Mouse (Mus musculus) 3T3-L1 (cell line): ENCODE measurements at regions not wholly inside any gene's neighbourhood (a gene's known extent, or its start where the extent isn't known, plus 50 kb on each side); places are given as distances from the start of the nearest gene placed in this dataset.

Experiments
- DNase-seq: peaks from one replicate; pipeline ENCODE4 v3.0.0-alpha.2; 2015; ENCODE audit warnings: low read depth, low spot score

GRCm38 (mm10) chr9:42196552-42196951 is 67.5 kb downstream of the Sc5d start:
- DNase-seq, result no peak

DNA sequence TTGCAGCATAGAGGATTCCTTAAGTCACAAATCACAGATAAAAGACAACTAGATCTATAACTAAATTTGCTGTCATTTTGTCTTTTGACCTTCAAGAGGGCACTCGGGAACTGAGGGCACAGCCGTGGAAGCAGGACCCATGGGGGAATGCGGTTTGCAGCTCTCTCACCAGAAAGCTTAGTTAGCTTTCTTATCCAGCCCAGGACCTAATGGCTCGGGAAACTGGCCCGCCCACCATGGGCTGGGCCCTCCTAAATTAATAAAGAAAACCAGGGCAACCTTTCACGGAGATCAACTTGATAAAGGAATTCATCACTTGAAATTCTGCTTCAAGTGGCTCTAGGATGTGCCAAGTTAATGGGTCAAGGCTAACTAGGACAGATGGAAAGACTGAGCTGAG is 67.9 kb downstream of the Sc5d start:
- no peak for DNase-seq

GRCm38 (mm10) chr9:42195651-42196050 is 68.4 kb downstream of the Sc5d start:
- DNase-seq, result no peak

- no peak for DNase-seq
These were observed 69.1 kb downstream of the Sc5d start for GRCm38 (mm10) chr9:42194939-42195338.

DNA sequence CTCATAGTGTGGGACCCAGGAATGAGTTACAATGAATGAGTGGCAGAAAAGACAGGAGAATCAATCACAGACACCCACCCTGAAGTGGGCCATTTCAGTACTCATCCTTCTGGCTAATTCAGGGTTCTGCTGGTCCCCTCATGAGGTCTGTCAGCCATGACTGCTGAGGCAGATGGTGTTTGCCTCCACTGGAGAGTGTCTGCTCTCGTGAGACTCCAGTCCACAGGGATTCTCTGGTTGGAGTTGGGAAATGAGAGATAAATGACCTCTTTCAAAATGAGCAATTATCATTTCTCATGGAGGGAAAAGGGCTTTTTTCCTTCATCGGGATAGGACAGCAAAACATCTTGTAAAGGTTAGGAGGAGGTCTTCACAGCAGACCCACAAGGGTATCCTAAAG is 69.9 kb downstream of the Sc5d start:
- DNase-seq, result no peak

GRCm38 (mm10) chr9:42192967-42193733 is 69.1 kb upstream of the Sorl1 start:
- DNase-seq, result no peak

DNA sequence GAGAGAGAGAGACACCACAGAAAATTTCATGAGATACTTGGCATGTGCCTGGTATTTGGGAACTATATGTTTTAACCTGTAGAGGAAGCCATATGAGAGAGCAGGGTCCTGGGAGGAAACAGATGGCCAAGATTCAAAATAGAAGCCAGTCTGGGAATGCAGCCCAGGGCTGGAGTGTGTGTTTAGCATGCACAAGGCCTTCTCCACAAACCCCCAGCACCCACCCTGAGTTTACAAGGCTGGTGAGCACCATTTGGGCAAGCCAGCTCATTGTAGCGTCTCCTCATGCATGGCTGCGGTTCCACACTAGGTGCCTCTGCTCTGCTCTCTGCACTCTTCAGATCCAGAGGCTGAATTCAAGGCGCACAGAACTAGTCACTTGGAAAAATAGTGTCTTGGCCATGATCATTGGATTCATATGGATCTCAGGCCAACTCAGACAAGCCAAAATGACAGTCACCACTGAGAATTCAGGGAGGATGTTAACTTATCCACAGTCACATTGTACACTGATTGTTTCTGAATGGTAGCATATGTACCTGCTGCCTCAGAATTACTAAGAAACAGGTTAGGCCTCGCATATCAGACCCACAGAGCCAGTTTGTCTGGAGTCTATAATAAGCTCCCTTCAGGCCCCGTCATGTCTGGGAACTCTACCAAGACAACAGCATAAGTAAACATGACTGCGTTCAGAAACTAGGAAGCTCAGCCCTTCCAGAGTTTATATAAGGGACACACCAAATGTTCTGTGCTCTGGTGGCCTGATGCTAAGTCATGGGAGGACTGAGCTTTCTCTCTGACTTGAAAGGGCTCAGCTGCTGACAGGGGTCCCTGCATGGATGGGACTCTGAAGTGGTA is 63.5 kb upstream of the Sorl1 start:
- no peak for DNase-seq

DNA sequence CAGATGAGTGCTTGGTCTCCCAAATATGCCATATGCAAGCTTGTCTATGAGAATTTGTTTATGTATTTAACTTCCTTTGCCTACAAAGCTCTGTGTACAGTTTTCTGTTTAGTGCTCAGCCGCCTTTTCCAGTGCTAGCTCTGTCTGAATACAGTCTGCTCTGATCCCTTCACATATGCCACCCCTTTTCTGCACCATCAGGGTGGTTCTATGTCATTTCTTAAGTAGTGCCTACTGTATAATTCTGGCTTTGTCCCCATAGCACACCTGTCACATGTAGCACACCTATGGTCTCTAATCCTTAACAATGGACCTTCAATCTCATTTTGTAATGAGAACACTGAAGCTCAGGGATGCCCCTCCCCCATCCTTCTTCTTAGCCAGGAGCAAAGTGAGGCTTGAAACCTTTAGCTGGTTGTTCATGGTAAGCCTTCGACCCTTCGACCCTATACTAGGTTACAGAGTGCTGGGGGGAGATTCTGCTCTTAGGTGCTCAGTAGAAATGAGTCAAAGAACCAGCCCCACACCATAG is 60.1 kb upstream of the Sorl1 start:
- DNase-seq, result no peak

DNA sequence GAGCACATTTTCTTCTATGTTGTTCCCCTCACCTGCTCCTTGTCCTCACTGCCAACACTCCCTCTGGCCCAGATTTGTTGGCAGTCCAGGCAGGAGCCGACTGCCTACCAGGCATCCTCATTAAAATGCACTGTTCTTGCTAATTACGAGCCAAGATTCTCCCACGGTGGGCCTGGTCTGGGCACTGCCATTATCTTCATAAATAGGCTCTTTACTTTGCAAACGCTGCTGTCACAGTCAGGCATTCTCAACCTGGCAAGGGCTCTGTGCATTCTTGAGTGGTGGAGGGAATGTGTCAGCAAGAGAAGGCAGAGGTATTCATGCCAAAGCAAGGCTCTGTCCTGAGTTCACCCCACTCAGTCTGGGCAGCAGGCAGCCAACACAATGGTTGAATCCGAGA is 59.4 kb upstream of the Sorl1 start:
- peak; percentile 13 for DNase-seq

GRCm38 (mm10) chr9:42182400-42182799 is 58.3 kb upstream of the Sorl1 start:
- DNase-seq, result no peak

DNA sequence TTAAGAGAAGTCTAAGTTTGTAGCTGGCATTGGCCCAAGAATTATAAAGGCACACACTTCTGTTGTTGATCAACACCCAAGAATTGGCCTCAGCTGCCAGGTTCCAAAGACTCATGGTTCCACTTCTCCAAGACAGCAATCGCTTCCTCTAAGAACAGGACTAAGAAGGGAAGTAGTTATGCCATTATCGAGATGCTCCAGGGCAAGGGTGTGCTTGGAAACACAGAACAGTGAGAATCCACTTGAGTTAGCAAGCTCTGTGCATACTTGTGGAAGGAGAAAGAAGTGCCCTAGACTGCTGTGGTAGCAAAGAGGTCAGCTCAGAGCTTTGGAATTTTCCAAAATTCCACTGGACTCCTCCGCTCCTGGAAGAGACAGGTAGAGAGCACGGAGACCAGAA is 56.1 kb upstream of the Sorl1 start:
- DNase-seq, result peak; percentile 25

DNA sequence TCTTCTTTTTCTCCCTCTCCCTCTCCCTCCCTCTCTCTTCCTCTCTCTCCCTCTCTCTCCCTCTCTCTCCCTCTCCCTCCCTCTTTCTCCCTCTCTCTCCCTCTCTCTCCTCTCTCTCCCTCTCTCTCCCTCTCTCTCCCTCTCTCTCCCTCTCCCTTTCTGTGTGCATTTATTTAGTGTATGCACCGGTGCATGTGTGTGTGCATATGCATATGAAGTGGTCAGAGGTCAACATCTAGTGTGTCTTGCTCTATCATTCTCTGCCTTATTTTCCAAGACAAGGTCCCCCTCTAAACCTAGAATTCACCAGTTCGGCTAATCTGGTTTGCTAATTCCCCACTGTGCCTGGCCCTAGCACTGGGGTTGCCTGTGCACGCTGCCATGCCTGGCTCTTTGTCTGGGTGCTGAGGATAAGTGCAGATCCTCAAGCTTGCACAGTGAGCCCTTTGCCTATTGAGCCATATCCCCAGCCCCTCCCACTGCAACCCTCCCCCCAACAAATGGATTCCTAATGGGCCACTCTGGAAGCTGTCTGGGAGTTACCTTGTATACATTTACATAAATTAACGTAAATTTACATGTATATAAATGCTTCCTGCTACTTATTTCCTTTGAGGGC is 54.8 kb upstream of the Sorl1 start:
- DNase-seq, result no peak

DNA sequence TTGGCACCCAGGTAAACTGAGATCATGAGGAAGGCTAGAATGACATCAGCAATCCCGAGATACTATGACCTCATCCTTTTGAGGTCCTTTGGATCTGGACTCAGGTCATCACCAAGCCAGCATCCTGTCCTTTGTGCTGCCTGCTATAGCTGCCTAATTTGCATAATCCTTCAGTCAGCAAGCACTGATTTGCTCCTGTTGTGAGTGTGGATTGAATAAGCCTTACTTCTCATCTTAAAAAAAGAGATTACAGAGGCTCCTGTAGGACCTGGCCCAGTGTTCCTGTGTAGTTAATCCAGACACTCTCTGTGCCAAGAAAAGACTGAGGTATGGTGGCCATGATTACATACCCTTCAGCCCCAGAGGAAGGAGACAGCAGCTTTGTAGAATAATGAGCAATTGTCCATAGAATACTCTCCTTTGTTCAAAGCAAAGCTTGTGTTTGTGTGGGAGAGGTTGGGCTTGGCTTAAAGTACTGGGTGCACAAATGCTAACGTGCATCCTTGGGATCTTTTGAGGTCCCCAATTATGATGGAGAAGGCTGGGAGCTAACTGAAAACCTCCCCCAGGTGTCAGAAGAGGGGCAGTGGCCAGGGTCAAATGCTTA is 50.4 kb upstream of the Sorl1 start:
- no peak for DNase-seq
